Mouse (Mus musculus): ENCODE results near the gene Cnga3. TPM values are rescaled to one million over a fixed set of nuclear protein-coding genes. Genes with fewer than 3 reads are reported as not detected.
A peak's percentile ranks its signal among the peaks of the same experiment; 100 is the strongest.

Gene Cnga3
- total and polyA plus RNA-seq, 3 experiments, result 1.4 to 1.5 (median 1.5) TPM

DNA sequence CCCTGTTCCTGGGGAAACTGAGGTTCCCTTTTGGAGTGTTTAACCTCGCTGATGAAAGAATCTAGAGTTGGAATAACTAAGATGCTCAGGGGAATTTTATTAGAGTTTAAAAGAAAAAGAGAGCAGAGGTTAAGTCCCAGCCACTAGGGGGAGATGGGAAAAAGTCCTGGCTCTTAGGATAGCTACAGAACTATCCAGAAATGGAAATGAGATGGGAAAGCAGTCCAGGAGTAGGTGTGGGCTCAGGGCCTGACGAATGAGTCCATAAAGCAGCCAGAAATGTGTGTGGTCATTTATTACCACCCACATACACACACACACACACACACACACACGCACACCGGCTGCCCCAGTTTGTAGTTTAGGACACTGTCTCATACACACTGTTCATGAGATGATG, 19.6 kb upstream of the Cnga3 start:
- Histone ChIP-seq H3K36me3 (ENCODE audit: control insufficient read depth, insufficient read depth, low read length) (no peaks in the 10 kb centered on the region), H3K4me3 (no peak overlapping the region), H3K4me1 (ENCODE audit: control insufficient read depth, insufficient read depth, low read length) (no peaks in the 10 kb centered on the region), H3K9ac (ENCODE audit: low read depth, low read length) (no peak overlapping the region), H3K27me3 (ENCODE audit: control insufficient read depth, insufficient read depth, low read length) (no peaks in the 10 kb centered on the region), H3K27ac (no peak overlapping the region), H3K79me2 (replicated peaks; ENCODE audit: control insufficient read depth, insufficient read depth, low read length) (no peaks in the 10 kb centered on the region)
- WGBS, result 55% methylated on average over 4 of the region's 4 CpGs
- intact Hi-C loops (cut with DNase I), result loop anchor here (1.0 to 5.0 kb wide), 2 partner anchors 56 to 412 kb away; no protein-coding TSS in a partner anchor
- TF ChIP-seq CTCF (IDR thresholded peaks at IDR 0.05), result peak; percentile 64
- no peak for TF ChIP-seq POLR2A (IDR thresholded peaks at IDR 0.05; ENCODE audit: insufficient read depth, low read depth, low read length)
- DNase-seq, result no peak

DNA sequence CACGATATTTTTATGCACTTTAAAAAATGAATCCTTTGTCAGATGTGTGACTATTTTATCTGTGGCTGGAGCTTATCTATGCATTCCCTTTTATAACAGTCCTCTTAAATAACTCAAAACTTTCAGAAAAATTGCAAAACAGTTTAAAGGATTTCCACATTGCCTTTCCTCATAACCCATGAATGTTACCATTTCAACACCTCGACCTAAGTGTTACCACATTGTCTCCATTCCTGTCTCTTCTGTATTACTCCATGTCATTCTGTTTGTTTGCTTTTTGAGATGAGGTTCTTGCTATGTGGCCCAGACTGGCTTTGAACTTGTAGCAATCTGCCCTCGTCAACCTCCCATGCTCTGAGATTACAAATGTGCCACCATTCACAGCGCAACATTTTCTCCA, 12.8 kb upstream of the Cnga3 start:
- 72% methylated on average over 4 of the region's 4 CpGs for WGBS
- H3K9ac ChIP-seq (ENCODE audit: low read depth, low read length), result no peak overlapping the region
- no peaks in the 10 kb centered on the region for H3K36me3 ChIP-seq (ENCODE audit: control insufficient read depth, insufficient read depth, low read length)
- H3K27ac ChIP-seq, result no peak overlapping the region
- H3K4me1 ChIP-seq (ENCODE audit: control insufficient read depth, insufficient read depth, low read length), result no peaks in the 10 kb centered on the region
- H3K79me2 ChIP-seq (replicated peaks; ENCODE audit: control insufficient read depth, insufficient read depth, low read length), result no peaks in the 10 kb centered on the region
- DNase-seq, result no peak
- H3K27me3 ChIP-seq (ENCODE audit: control insufficient read depth, insufficient read depth, low read length), result no peaks in the 10 kb centered on the region
- no peak for TF ChIP-seq POLR2A (IDR thresholded peaks at IDR 0.05; ENCODE audit: insufficient read depth, low read depth, low read length)
- no peak for TF ChIP-seq CTCF (IDR thresholded peaks at IDR 0.05)
- TF ChIP-seq EP300 (IDR thresholded peaks at IDR 0.05; ENCODE audit: insufficient read depth, low read depth, low read length), result no peak
- intact Hi-C loops (cut with DNase I), result no loop called here
- H3K4me3 ChIP-seq, result no peak overlapping the region

DNA sequence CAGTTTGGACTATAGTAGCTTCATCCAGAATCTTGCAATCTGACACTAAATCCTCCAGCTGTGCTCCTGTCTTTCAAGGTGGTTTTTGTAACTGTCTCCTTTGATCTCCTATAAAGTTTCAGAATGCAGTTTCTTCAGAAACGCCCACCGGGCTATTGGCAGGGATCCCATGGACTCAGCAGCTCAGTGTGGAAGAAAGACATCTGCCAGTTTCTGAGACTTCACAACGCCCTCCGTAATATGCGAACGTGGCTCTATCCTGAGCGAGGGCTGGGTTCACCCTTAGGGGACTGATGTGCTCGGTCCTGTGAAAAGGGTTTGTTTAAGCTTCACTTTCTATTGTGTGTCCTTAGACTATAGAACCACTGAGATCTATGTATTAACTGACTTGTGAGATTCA, 6.5 kb upstream of the Cnga3 start:
- no peak overlapping the region for H3K27ac ChIP-seq
- DNase-seq, result no peak

DNA sequence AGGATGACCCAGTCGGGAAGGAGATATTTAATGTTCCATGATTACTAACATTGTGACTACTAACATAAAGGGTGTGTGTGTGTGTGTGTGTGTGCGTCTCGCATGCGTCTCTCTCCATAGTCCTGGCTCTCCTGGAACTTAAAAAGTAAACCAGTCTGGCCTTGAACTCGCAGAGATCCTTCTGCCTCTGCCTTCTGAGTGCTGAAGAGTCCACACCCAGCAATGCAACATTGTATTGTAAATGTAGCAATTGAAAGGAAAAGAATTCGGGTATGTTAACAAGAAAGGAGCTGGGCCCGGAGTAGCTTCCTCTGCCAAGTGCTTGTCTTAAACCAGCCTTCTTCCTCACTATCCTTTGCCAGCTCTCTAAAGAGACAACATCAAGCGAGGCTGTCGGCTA, 1.9 kb upstream of the Cnga3 start:
- TF ChIP-seq CTCF (IDR thresholded peaks at IDR 0.05) (no peak), POLR2A (IDR thresholded peaks at IDR 0.05; ENCODE audit: insufficient read depth, low read depth, low read length) (no peak), EP300 (IDR thresholded peaks at IDR 0.05; ENCODE audit: insufficient read depth, low read depth, low read length) (no peak)
- WGBS, result 86% methylated on average over 9 of the region's 9 CpGs
- no peaks in the 10 kb centered on the region for H3K79me2 ChIP-seq (replicated peaks; ENCODE audit: control insufficient read depth, insufficient read depth, low read length)

More for the DNA sequence above, 6.5 kb upstream of the Cnga3 start:
- no peak overlapping the region for H3K9ac ChIP-seq (ENCODE audit: low read depth, low read length)
- no peaks in the 10 kb centered on the region for H3K79me2 ChIP-seq (replicated peaks; ENCODE audit: control insufficient read depth, insufficient read depth, low read length)
- WGBS, result 87% methylated on average over 8 of the region's 8 CpGs
- TF ChIP-seq CTCF (IDR thresholded peaks at IDR 0.05) (no peak), EP300 (IDR thresholded peaks at IDR 0.05; ENCODE audit: insufficient read depth, low read depth, low read length) (no peak), POLR2A (IDR thresholded peaks at IDR 0.05; ENCODE audit: insufficient read depth, low read depth, low read length) (no peak)
- no peaks in the 10 kb centered on the region for H3K27me3 ChIP-seq (ENCODE audit: control insufficient read depth, insufficient read depth, low read length)
- H3K36me3 ChIP-seq (ENCODE audit: control insufficient read depth, insufficient read depth, low read length), result no peaks in the 10 kb centered on the region
- intact Hi-C loops (cut with DNase I), result no loop called here
- no peak overlapping the region for H3K4me3 ChIP-seq
- H3K4me1 ChIP-seq (ENCODE audit: control insufficient read depth, insufficient read depth, low read length), result no peaks in the 10 kb centered on the region

DNA sequence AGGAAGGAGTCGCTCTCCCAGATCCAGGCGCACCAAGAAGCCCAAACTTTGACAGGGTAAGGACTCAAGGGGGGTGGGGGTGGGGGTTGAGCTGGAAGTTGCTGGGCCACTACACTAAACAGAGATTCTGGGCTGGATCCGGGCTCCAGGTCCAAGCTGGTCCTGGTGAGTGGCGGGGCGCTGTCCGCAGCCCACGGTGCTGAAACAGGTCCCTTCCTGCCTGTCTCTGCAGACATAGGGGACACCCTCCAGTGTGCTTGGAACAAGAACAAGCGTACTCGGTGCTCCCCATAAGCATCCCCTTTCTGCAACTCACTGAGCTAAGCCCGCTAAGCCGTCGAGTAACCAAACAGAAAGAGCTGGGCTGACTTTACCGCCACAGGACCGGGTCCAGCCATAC, 4.2 kb downstream of the Cnga3 start:
- intact Hi-C loops (cut with DNase I), result no loop called here
- H3K36me3 ChIP-seq (ENCODE audit: control insufficient read depth, insufficient read depth, low read length), result no peaks in the 10 kb centered on the region
- no peak overlapping the region for H3K9ac ChIP-seq (ENCODE audit: low read depth, low read length)
- no peaks in the 10 kb centered on the region for H3K79me2 ChIP-seq (replicated peaks; ENCODE audit: control insufficient read depth, insufficient read depth, low read length)
- TF ChIP-seq CTCF (IDR thresholded peaks at IDR 0.05), result no peak
- no peak for TF ChIP-seq POLR2A (IDR thresholded peaks at IDR 0.05; ENCODE audit: insufficient read depth, low read depth, low read length)
- TF ChIP-seq EP300 (IDR thresholded peaks at IDR 0.05; ENCODE audit: insufficient read depth, low read depth, low read length), result no peak
- no peak overlapping the region for H3K4me3 ChIP-seq
- H3K4me1 ChIP-seq (ENCODE audit: control insufficient read depth, insufficient read depth, low read length), result no peaks in the 10 kb centered on the region
- WGBS, result 9% methylated on average over 14 of the region's 14 CpGs
- peak; percentile 33 to 65 for DNase-seq
- H3K27ac ChIP-seq, result no peak overlapping the region
- no peaks in the 10 kb centered on the region for H3K27me3 ChIP-seq (ENCODE audit: control insufficient read depth, insufficient read depth, low read length)

More for the DNA sequence above, 1.9 kb upstream of the Cnga3 start:
- Histone ChIP-seq H3K36me3 (ENCODE audit: control insufficient read depth, insufficient read depth, low read length) (no peaks in the 10 kb centered on the region), H3K27me3 (ENCODE audit: control insufficient read depth, insufficient read depth, low read length) (no peaks in the 10 kb centered on the region), H3K27ac (no peak overlapping the region), H3K4me1 (ENCODE audit: control insufficient read depth, insufficient read depth, low read length) (no peaks in the 10 kb centered on the region), H3K4me3 (no peak overlapping the region), H3K9ac (ENCODE audit: low read depth, low read length) (no peak overlapping the region)
- intact Hi-C loops (cut with DNase I), result no loop called here
- DNase-seq, result no peak

DNA sequence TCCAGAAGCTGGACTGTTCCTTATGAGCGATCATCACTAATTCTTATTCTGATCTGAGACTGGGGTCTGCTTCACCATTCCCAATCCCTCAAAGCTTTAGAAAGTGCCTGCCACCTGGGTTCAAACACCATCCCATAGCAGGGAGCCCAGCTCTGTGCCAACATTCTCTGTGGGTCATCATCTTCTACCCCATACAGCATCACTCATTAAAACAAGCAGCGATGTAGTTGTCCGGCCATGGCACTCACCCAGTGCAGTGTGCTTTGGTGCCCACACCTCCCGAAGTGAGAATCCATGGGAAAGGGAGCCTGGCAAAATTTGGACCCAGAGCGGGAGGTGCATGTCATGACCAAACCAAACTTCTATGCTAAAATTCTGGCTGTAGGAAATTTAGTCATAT, 5.4 kb downstream of the Cnga3 start:
- Histone ChIP-seq H3K9ac (ENCODE audit: low read depth, low read length) (no peak overlapping the region), H3K4me1 (ENCODE audit: control insufficient read depth, insufficient read depth, low read length) (no peaks in the 10 kb centered on the region), H3K27me3 (ENCODE audit: control insufficient read depth, insufficient read depth, low read length) (no peaks in the 10 kb centered on the region), H3K27ac (no peak overlapping the region), H3K4me3 (no peak overlapping the region), H3K79me2 (replicated peaks; ENCODE audit: control insufficient read depth, insufficient read depth, low read length) (no peaks in the 10 kb centered on the region), H3K36me3 (ENCODE audit: control insufficient read depth, insufficient read depth, low read length) (no peaks in the 10 kb centered on the region)
- TF ChIP-seq CTCF (IDR thresholded peaks at IDR 0.05), result no peak
- no peak for TF ChIP-seq EP300 (IDR thresholded peaks at IDR 0.05; ENCODE audit: insufficient read depth, low read depth, low read length)
- TF ChIP-seq POLR2A (IDR thresholded peaks at IDR 0.05; ENCODE audit: insufficient read depth, low read depth, low read length), result no peak
- intact Hi-C loops (cut with DNase I), result no loop called here
- no peak for DNase-seq
- WGBS, result 83% methylated on average over 5 of the region's 5 CpGs

Measured in heart, adult 2 months (tissue).